Mouse (Mus musculus) adrenal gland, postnatal 36 days (tissue): ENCODE results near the gene Fam32a. TPM values are rescaled to one million over a fixed set of nuclear protein-coding genes. Genes with fewer than 3 reads are reported as not detected.

Source experiments
- DNase-seq, 2 experiments: peaks; one replicate each; pipeline ENCODE4 v3.0.0; 2021; ENCODE audit warnings: mixed read lengths in 1 of 2
- long read RNA-seq, 2 experiments: library from polyadenylated mRNA; stranded (forward); transcript quantifications; one replicate each; pipeline ENCODE4 v2.0.0; 2021; ENCODE audit warnings: borderline sequencing depth in 2 of 2
- total RNA-seq, 2 experiments: library from RNA; stranded (reverse); gene quantifications; 2 replicates each; pipeline ENCODE4 v1.2.3; 2021

Gene Fam32a
- total RNA-seq, result 10 to 100 TPM; 46.9 to 61.4 TPM
- long read RNA-seq, experiment 1, transcript Fam32a-201 (4 exons, 2,564 nt), result major isoform, 183 of 235 reads
- long read RNA-seq, experiment 1, partial matches to known transcripts, result 38 of 235 reads
- long read RNA-seq, experiment 1, other reads (novel, unspliced or antisense), result 13 of 235 reads
- long read RNA-seq, experiment 2, transcript Fam32a-201 (4 exons, 2,564 nt), result major isoform, 54 of 61 reads
- long read RNA-seq, experiment 2, partial matches to known transcripts, result 4 of 61 reads
- long read RNA-seq, experiment 2, other reads (novel, unspliced or antisense), result 3 of 61 reads

- peak; percentile 89 to 91 for DNase-seq
Measured at GRCm38 (mm10) chr8:72219541-72220363, at the start of gene Fam32a. Fam32a (plus strand) TSS chr8:72219730.

DNA sequence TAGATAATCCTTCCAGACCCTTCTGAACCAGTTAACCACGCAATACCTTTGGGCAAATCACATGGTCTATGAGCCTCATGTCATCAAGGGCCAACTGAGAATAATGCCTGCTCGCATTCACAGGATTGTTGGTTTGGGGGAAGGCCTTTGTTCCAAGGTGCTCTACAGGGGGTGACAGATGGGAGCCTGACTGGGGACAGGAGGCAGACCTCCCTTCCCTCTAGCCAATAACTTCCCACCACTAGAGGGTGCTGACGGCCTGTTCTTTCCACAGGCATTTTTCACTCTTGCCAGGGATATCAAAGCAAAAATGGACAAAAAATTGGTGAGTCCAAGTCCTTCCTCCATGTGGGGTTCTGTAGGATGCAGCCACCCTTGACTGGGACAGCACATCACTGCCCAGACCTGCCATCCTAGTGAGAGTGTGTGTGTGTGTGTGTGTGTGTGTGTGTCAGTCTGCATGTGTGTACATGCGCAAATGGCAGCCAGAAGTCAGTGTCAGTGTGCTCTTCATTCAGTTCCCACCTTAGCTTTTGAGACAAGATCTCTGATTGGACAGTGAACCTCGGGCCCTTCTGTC lies 42.1 kb upstream of the Fam32a start:
- DNase-seq, result peak; percentile 77 to 83

DNA sequence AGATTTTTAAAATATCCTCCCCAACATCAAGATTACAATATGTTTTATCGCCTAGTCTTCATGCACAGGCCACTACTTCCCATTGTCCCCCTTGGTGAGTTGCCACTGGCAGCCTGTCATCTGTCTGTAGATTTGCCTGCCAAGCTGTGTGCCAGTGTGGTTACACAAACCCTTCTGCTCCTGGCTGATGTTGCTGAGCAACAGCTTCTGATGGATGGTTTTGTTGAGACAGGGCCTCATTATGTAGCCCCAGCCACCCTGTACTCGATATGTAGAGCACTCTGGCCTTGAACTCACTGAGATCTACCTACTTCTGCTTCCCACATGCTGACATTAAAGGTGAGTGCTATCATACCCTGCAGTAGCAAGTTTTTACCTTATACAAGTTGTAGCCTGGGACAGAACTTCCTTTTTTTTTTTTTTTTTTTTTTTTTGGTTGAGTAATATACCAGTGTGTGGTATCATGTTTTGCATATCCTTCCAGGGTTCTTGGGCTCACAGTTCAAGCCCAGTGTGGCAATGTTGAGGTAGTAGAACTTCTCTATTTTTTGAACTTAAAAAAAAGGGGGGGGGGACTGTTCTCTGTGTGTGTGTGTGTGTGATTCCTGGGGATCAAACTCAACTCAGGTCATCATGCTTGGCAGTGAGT lies 35.9 kb upstream of the Fam32a start:
- peak; percentile 27 to 37 for DNase-seq

GRCm38 (mm10) chr8:72187793-72188331 lies 31.7 kb upstream of the Fam32a start:
- DNase-seq, result no peak

GRCm38 (mm10) chr8:72189417-72190214 lies 29.9 kb upstream of the Fam32a start, which contains the start of gene Hsh2d:
Hsh2d (plus strand) TSS chr8:72189638.
- no peak for DNase-seq

- no peak for DNase-seq
Measured at GRCm38 (mm10) chr8:72190215-72190539, 29.4 kb upstream of the Fam32a start.

GRCm38 (mm10) chr8:72192065-72192464 lies 27.5 kb upstream of the Fam32a start:
- no peak for DNase-seq

GRCm38 (mm10) chr8:72197997-72198396 lies 21.5 kb upstream of the Fam32a start:
- DNase-seq, result no peak

DNA sequence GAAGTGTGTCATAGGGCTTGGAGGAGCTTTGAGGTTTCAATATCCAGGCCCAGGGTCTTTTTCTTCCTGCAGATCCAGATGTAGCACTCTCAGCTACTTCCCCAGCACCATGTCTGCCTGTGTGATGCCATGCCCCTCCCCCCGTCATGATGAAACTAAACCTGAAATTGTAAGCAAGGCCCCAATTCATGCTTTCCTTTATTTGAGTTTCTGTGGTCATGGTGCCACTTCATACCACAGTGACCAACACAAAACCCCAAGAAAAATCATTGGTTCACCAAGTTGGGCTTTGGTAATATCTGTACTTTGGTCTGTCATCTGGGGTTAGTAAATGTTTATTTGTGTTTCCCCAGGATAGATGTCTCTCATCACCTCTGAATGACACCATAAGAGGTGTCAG lies 10.9 kb upstream of the Fam32a start:
- DNase-seq, result no peak

- no peak for DNase-seq
Measured at GRCm38 (mm10) chr8:72210222-72210621, 9.3 kb upstream of the Fam32a start.

- no peak for DNase-seq
Measured at GRCm38 (mm10) chr8:72210710-72211109, 8.8 kb upstream of the Fam32a start.

- no peak for DNase-seq
Measured at GRCm38 (mm10) chr8:72211846-72212245, 7.7 kb upstream of the Fam32a start.

GRCm38 (mm10) chr8:72212751-72213150 lies 6.8 kb upstream of the Fam32a start, which contains the start of gene Cib3:
Cib3 (minus strand) TSS chr8:72212837.
- DNase-seq, result no peak

- DNase-seq, result no peak
Measured at GRCm38 (mm10) chr8:72213536-72213935, 6.0 kb upstream of the Fam32a start, which contains the start of gene Gm11034. Gm11034 (minus strand) TSS chr8:72213636.

DNA sequence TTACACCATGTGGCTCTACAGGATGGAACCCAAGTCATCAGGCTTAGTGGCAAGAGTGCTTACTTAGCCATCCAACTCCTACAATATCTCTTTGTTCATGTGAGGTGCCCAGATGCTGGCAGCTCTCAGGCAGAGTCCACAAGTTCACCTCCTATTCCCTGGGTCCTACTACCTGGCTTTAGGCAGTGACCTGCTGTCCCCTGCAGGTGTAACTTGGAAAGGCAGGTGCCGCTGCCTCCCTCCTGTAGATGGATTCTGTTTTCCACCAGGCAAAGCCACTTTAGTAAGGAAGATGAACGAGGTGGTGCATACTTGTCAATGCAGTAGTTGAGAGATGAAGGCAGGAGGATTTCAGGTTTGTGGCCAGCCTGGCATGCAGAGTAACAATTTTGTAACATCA lies 4.5 kb upstream of the Fam32a start:
- DNase-seq, result no peak

- no peak for DNase-seq
Measured at GRCm38 (mm10) chr8:72215871-72216270, 3.7 kb upstream of the Fam32a start.

DNA sequence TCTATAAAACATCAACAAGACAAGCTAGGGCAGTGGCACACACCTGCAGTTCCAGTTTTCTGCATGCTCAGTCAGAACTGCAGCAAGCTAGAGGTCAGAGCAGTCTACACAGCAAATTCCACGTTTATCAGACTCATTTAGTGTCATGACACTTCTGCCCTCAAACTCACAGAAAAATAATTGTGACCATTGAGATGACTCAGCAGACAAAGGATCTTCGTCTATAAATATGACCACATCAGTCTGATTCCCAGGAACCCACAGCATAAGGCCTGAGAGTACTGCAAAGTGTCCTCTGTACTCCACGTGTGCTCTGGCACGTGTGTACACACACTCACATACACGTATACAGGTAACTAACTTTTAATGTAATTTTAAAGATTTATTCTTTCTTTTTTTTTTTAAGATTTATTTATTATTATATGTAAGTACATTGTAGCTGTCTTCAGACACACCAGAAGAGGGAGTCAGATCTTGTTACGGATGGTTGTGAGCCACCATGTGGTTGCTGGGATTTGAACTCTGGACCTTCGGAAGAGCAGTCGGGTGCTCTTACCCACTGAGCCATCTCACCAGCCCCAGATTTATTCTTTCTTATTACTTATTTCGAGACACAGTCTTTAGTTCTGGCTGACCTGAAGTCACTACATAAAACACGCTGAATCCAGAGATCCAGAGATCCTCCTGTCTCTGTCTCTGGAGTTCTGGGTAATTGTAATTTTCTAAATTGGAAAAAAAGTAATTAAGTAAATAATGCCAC lies 569 bp upstream of the Fam32a start:
- DNase-seq, result no peak

GRCm38 (mm10) chr8:72220758-72221157 lies 1.2 kb downstream of the Fam32a start:
- DNase-seq, result no peak

DNA sequence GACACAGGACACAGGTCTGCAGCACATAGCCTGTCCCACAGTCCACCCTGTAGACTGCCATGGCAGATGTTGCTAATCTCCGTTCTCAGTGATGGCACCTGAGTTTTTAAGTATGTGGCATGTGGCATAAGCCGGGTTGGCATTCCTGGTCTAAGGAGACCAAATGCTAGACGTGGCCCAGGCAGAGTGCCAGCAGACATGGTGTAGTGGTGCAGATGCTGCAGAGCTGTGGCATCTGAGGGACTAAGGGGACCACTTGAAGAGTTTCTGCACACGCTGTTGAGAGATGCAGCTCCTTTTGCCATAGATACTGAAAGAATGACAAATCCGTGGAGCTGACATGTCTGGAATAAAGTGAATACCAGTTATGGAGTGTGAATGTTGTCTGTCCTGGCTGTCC lies 3.1 kb downstream of the Fam32a start:
- no peak for DNase-seq
